Mouse (Mus musculus) adrenal gland, adult (tissue): ENCODE results near the gene Psmb4.
"Not testable (repeated sequence)": the region's sequence is repeated elsewhere in the genome, so short reads cannot be mapped to it uniquely, and the experiment has no call there.

ENCODE experiments used
- DNase-seq, 2 experiments: peaks; one replicate each; pipeline ENCODE4 v3.0.0; 2022 to 2023; ENCODE audit warnings: low spot score in 1 of 2; ENCODE audit not compliant: inconsistent age in 2 of 2

Gene Psmb4

DNA sequence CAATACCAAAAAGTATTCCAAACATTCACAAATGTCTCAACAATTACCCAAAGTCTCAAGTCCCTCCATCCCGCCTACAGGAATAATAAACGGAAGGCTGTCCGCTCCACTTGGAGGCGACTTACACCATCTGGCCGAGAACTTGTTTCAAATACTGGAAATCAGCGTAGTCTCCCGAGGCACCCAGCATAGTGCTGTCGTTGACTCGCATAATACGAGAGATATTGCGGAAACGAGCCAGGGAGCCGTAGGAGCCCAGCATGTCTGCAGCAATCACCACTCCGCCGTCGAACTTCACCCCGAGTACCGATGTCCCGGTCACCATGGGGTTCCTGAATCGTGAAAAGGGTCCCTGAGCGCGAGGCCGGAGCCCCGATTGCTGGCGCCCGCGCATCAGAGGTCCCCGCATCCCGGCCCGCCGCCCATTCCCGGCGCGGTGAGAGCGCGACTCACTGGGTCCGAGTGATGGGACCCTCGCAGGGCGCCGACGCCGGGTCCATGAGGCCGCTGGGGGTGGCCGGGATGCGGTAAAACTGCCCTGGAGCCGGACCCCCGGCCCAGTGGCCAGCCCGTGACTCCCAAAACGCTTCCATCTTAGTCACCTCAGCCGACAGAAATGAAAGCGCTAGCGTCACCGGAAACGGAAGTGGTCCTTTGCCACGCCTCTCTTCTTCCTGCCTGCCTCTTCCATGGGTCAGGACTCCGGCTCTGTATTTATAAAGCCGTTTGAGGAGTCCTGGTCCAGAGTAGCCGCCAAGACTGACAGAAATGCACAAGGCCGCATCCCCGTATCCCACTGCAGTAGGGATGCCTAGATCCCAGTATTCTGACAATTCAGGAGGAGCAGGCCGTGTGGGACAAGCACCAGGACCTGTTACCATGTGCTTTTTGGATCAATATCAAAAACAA is at the start of gene Psmb4:
Psmb4 (minus strand) TSS at position 646 of the 909 bp plus-strand sequence.
- peak; percentile 88 to 96 for DNase-seq

DNA sequence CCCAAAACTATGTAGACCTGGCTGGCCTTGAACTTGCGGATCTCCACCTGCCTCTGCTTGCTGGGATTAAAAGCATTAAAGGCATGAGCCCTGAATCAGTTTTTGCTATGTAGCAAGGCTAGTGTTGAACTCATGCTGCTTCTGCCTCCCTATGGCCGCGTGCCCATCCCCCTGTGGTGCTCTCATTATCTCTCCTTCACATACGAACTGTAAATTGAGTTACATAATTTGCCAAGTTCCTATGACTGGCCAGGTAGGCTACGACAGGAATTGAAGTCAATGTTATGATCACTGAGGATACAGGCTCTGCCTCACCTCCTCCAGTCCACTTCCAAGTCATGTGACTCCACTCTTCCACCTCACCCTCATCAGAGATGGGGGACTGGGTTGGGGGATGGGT is 49.4 kb upstream of the Psmb4 start:
- peak in 1 of 2 experiments; percentile 19 for DNase-seq

DNA sequence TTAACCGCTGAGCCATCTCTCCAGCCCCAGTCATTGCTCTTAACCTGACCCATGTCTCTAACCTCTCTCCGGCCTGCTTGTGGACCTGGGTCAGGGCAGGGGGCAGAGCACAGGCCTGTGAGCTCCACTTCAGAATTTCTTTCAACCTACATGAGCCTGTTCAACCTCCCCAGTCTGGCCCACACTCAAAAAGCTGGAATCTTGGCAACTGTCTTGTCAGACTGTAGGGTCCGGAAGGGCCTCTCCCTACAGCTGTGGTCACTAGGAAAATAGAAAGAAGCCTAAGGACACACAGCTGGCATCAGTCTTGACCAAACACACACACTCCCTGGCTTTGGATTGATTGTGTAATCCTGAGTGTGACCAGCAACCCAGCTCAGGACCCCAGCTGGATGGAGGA is 48.6 kb upstream of the Psmb4 start:
- DNase-seq, result peak in 1 of 2 experiments; percentile 67

DNA sequence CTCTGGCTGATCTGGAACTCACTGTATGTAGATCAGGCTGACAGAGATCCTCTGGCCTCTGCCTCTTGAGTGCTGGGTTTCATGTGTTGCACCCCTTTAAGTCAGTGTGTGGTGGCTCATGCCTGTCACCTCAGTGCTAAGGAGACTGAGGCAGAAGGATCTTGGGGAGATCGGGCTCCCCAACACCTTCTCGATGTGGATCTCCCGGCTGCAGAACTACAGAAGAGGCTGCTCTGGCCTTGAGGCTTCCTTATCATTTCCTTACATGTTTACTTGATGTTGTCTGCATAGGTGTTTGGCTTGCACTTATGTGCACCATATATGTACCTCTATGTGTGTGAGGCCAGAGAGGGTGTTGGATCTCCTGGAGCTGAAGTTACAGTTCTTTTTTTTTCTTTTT is 47.8 kb upstream of the Psmb4 start:
- peak in 1 of 2 experiments; percentile 20 for DNase-seq

DNA sequence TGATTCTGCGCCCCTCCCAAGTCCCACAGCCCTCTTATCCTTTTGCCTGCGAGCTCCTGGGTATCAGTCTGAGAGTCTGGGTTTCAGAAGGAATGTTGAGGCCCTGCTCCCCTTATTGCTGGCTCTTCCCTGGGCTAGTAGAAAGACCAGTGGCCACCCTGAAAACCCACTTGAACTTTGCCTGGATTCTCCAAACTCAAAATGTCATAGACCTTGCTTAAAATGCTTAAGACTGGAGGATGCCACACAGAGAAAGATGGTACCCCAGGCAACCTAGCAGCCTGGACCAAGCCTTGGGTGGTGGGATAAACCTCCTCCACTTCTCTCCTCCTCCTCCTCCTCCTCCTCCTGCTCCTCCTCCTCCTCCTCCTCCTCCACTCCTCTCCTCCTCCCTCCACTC is 46.8 kb upstream of the Psmb4 start:
- DNase-seq, result peak in 1 of 2 experiments; percentile 28

DNA sequence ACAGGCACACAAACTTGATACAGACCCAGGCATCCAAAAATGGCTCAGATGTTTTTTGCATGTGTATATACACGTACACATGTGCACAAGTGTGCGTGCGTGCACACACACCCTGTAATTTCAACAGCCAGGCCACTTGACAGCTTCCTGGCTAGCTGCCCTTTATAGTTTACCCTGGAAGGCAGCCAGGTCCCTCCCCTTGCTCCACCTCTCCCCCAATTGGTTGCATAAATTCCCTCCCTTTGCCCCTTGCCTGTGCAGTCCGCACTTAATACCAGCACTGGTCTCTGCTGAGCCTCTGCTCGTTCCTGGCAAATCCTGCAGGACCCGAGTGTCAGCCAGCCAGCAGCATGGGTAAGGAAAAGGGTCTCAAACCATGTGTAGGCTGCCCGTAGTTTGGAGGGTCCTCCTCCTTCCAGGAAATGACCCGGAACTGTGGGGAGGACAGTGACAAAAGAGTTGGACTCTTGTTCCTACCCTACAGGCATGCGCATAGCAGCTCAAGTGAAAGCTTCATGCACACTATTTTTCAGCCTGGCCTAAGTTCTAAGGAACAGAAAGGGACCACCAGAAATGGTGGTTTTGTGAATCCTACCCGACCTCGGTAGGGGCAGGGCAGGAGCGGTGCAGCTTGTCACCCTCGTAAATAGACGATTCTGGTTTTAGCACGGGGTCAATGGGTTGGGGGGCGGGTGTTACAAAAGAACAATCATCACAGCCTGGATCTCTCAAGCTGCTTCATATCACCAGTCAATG is 46.2 kb upstream of the Psmb4 start, which contains the start of gene Selenbp1:
Selenbp1 (plus strand) TSS at position 248 of the 756 bp plus-strand sequence.
- DNase-seq, result peak; percentile 92 to 98

DNA sequence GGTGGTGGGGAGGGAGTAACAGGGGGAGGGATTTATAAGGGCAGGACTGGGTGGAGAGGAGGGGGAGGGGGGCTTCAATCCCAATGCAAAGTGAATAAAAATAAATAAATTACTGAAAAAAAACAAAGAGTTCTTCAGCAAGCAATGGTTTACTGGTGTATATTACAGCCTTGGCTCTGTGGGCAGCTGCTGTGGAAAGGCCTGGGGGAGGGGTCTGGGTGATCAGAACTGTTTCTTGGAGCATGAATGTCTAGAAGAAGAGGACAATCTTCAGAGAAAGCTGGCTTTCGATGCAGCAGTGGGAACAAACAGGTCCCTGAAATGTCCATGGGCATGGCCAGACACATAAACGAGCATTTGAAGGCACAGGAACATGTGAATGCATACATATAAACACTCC is 45.5 kb upstream of the Psmb4 start:
- not testable (repeated sequence) for DNase-seq

DNA sequence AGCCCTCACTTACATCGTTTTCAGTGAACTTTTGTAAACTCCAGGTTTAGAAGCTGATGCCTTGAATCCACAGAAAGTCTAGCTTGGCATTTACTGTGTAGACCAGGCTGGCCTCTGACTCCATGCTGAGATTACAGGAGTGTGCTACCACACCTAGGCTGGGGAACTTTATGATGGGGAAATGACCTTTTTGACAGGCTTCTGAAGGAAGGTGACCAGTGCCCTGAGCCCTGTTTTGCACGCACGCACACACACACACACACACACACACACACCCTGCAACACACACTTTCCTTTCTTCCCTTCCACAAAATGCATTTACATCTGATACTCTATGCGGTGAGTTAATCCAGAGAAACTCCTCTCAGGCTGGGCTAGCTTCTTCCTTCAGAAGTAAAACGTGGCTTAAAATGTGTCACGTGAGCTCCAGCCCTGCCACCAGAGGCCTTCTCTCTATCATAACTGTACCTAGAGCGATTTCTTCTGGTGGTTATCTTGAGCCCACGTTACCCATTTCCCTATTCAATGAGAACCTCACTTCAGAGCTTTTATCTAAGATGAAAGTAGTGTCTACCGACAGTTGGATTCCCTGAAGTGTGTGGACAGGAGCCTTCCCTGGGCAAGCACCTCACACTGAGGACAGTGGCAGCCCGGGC is 44.8 kb upstream of the Psmb4 start:
- not testable (repeated sequence) for DNase-seq

DNA sequence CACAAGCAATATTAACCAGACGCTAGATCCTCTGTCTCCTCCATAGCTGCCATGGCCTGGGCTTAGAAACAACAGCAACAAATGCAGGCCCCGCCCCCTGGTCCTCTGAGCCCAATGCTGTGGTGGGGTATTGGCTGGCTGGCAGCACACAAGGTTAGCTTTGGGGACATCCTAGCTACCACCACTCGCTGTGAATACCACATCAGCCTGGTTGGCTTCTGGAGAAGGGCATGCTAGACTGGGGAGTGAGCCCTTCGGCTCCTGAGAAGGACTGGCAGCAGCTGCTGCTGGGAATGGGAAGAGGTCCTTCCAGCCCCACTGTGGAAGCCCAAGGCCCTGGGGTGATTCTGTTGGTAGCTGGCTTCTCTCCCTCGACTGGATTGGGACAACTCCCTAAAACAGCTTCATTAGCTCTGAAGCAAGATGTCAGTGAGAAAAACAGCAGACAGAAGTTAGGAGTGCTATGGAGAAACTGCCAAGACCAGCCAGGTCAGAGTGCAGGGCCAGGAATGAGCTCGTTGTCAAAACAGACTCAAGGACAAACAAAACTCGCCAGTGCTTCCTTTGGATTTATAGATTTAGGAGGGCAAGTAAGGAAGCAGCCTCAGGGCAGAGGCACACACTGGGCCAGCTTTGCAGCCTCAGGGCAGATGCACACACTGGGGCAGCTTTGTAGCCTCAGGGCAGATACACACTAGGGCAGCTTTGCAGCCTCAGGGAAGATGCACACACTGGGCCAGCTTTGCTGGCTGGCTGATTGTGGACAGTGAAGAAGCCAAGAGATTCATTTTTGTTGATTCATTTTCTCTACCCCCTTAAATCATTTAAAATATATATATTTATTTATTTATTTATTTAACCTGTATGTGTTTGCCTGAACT is 43.9 kb upstream of the Psmb4 start:
- peak; percentile 50 to 81 for DNase-seq

DNA sequence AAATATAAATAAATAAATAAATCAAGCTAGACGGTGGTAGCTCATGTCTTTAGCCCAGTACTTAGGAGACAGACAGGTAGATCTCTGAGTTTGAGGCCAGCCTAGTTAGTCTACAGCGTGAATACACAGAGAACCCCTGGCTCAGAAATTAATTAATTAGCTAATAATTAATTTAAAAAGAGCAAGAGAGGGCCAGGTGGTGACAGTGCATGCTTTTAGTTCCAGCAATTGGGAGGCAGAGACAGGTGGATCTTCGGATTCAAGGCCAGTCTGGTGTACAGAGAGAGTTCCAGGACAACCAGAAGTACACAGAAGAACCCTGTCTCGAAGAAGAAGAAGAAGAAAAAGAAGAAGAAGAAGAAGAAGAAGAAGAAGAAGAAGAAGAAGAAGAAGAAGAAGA is 42.2 kb upstream of the Psmb4 start:
- DNase-seq, result not testable (repeated sequence)

DNA sequence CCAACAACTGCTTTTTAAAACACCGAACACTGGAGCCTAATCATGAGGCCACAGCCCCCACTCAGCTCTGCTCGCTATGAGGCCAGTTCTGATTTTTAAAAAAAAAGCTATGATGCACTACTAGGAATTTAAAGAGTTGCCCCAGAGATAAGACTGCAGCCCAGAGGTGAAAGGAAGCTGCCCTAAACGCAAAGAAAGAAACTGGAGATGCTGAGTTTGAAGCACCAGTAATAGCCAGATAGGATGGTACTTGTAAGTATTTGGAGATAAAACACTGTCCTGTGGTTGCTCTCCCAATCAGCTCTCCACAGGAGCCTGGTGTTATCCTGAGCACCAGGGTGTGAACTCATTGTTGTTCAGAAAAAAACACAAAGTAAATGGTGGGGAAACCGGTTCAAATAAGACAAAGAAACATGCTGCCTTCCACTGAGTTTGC is 39.6 kb upstream of the Psmb4 start:
- DNase-seq, result not testable (repeated sequence)

DNA sequence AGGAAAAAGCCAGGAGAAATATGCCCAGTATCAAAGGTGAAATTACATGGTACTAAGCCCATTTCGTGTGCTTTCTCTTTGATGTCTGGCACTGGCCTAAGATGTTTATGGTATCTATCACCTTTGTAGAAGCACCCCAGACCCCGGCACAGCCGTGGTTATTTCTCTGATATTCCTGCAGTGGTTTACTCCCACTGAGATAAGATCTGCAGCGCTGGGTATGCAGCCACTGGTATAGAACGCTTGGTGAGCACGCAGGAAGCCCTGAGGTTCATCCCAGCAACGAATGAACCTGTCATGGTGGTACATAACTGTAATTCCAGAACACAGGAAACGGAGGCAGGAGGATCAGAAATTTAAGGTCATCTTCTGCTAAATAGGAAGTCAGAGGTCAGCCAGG is 37.9 kb upstream of the Psmb4 start:
- DNase-seq, result no peak

DNA sequence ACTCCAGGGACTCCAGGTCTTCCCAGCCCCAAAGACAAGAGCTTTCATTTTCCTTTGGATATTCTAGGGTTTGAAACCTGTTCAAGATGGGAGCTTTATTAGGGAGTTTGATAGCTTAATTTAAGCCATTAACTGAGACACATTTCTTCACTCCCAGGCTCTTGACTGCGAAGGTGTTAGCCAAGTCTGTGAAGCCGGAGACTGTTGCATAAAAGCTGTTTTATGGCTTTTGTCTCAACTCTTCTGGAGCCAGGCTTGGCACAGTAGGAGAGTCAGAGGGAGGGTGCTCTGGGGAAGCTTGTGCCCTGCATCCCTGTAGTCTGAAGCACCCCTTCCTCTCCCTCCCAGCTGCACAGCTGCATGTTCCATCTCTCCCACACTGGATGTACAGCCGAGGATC is 35.6 kb upstream of the Psmb4 start:
- no peak for DNase-seq

DNA sequence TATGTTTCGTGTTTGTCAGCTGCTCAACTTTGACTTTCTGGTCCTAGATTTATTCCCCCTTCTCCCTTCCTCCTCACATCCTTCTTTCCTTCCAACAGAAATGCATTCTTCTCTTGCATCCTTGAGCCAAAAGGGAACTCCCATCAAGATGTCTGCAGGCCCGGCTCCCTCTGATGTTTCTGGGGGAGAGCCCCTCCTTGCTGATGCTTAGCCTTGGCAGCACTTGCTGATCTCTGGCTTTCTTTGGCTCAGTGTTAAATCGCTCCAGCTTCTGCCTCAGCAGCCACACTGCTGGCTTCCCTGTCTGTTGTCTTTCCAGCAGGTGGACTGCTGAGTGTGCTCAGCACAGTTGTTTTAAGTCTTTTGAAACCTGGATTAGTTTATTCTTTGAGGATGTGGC is 34.3 kb upstream of the Psmb4 start:
- no peak for DNase-seq

DNA sequence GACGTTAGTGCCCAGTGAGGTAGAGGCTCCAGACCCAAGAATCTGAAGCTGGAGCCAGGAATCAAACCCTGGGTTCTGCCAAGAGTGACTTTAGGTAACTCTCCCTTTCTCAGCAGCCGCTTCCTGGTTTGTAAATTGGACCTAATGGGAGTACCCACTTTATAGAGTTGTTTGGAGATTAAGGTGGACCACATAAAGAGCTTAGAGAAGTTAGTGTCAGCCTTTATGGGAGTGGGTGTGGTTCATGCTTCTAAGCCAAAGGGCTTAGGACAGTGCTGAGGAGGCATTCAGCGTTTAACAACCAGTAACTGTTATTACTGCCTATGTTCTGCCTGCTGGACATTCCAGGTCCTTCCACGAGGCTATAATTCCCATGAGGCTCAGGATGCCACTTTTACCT is 32.1 kb upstream of the Psmb4 start:
- DNase-seq, result no peak

DNA sequence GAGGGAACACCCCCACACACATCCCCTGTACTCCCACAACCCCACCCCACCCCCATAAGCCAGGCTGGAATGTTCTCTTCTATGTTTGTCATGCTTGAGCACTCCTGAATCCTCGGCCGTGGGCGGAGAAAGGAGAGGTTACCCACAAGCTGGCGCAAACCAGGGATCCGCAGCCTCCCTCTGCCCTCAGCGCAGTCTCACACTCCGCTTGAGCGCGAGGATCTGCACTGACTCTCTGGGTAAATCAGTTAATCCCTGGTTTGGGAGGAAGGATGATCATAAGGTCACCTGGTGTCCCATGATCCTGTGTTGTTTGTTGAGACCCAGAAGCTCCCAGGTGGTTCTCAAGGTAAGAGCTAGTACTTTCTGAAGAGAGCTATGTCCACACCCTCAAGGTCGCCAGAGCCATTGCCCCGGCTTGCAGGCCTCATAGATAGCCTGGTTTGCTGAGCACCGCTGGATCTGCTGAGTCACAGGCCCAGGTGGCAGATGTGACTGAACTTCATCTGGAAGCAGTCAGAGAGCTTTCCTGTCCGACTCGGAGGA is 31.1 kb upstream of the Psmb4 start:
- DNase-seq, result peak in 1 of 2 experiments; percentile 28

DNA sequence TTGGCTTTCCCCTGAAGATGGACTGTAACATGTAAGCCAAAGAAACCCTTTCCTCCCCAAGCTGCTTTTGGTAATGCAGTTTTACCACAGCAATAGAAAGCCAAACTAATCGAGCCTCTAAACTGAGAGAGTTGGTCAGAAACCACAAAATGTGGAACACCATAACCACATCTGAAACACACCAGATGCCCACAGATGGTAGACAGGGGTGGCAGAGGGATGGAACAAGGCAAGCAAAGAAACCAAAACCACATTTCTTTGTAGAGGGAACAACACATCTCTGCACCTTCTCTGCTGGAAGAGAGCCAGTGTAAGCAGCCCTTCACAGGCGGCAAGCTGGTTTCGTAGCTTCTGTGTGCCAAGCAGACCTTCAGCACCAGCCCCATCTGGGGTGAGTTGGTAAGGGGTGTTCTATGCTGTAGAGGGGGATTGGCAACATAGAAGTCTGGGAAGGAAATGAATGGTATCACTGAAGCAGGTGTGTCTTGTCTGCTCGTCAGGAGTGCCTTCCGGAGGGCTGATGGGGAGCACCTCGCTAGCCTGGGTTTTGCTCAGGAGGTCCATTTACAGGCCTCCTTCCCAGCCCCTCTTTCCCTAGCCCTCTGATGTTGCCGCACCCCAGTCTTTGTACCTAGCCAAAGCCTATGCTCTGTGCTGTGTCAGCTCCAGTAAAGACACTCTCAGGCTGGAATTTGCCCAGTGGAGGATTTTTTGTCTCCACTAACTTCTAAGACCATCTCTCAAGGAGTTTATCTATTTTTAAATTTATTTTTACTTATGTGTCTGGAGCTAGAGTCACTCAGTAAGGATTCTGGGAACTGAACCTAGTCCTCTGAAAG is 29.4 kb upstream of the Psmb4 start:
- no peak for DNase-seq

DNA sequence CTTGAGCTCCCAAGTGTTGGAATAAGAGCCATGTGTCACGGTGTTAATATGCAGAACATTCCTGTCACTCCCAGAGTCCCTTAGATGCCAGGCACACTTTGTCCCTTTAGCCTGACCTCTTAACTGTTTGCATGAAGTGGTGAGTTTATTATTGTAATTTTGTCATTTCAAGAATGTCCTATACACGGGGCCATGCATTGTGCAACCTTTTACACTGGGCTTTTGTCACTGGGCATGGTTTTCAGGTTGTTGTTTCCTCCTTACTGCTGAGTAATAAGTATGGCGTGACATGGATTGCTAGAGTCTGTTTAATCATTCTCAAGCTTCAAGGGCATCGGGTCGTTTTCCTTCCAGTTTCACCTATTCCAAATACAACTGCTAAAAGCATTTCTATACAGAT is 27.0 kb upstream of the Psmb4 start:
- peak in 1 of 2 experiments; percentile 33 for DNase-seq

DNA sequence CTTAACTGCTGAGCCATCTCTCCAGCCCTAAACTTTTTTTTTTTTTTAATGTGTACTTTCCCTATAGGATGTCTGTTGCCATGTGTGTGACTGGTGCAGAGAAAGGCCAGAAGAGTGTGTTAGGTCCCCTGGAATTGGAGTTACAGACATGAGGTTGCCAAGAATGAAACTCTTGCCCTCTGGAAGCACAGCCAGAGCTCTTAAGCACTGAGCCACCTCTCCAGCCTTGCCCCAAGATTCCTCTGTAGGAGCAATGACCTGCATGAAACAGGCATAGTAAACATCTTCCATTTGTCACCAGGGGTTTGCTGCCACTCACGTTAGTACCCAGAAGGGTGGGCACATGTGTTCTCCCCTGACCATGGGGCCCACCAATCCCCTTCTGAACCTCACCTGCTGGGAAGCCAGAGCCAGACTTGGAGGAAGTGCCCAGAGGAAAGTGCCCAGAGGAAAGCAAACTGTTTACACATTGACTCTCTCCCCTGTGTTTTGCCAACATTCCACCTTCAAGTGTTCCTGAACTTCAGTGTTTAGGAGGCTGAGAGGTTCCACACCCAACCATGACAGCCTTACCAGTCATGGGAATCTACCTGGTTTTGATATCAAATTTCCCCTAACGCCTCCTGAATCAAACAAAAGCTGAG is 24.4 kb upstream of the Psmb4 start:
- DNase-seq, result no peak
